9 mouse cellular contexts compared by ENCODE assay signal in genomic region chr1:125519107-125519611, GRCm38 (mm10). TPM values are rescaled to one million over a fixed set of nuclear protein-coding genes. Genes with fewer than 3 reads are reported as not detected.
DNase-seq lines count a peak whose midpoint lies in the region; ATAC-seq and TF ChIP-seq lines count a peak whose summit lies in the region.
"Had no signal": no experiment of that assay in that cellular context is flagged by ENCODE, and none has a peak within 500 bp of the region (broad histone marks: within the 10 kb centered on the region; RNA-seq: fewer than 3 reads in every experiment).

No protein-coding gene starts in this region.

- intact Hi-C loops in left cerebral cortex, adult 2 months (cut with DNase I), result no loop called here
- intact Hi-C loops in left cerebral cortex, postnatal 4 days (cut with DNase I), result no loop called here
- intact Hi-C loops in gastrocnemius, postnatal 14 days (cut with DNase I; ENCODE audit: low total_unique reads), result no loop called here

- H3K27ac ChIP-seq in left cerebral cortex, adult 2 months, result no peak overlapping the region
- H3K27ac ChIP-seq in intestine, embryonic 15.5 days, result no peak overlapping the region
- H3K27ac ChIP-seq in lung, postnatal 0 days (ENCODE audit: low read length), result peak overlapping the region; percentile 54; the same call in 1 of the 2 replicates
- H3K27ac ChIP-seq in forebrain, embryonic 16.5 days (ENCODE audit: low read length), result no peak overlapping the region
- H3K27ac ChIP-seq: limb, embryonic 15.5 days had no signal

- H3K27me3 ChIP-seq in intestine, embryonic 15.5 days (replicated peaks), result no peaks in the 10 kb centered on the region
- H3K27me3 ChIP-seq in lung, postnatal 0 days (replicated peaks; ENCODE audit: insufficient read depth, low read length), result no peaks in the 10 kb centered on the region
- H3K27me3 ChIP-seq in forebrain, embryonic 16.5 days (replicated peaks; ENCODE audit: control insufficient read depth, insufficient read depth, low read length), result no peaks in the 10 kb centered on the region
- H3K27me3 ChIP-seq: limb, embryonic 15.5 days had no signal

- peak; percentile 58 for TF ChIP-seq EP300 in lung, postnatal 0 days (IDR thresholded peaks at IDR 0.05)

- H3K9ac ChIP-seq in intestine, embryonic 15.5 days, result no peak overlapping the region
- H3K9ac ChIP-seq in lung, postnatal 0 days (replicated peaks; ENCODE audit: low read depth), result no peak overlapping the region
- H3K9ac ChIP-seq in forebrain, embryonic 16.5 days (replicated peaks; ENCODE audit: low read depth, low read length), result no peak overlapping the region
- H3K9ac ChIP-seq: limb, embryonic 15.5 days had no signal

- no peaks in the 10 kb centered on the region for H3K9me3 ChIP-seq in intestine, embryonic 15.5 days
- H3K9me3 ChIP-seq in lung, postnatal 0 days (ENCODE audit: low read length), result no peaks in the 10 kb centered on the region
- H3K9me3 ChIP-seq in forebrain, embryonic 16.5 days (ENCODE audit: control insufficient read depth, low read length), result no peaks in the 10 kb centered on the region
- H3K9me3 ChIP-seq: limb, embryonic 15.5 days had no signal

- no peak overlapping the region for H3K4me3 ChIP-seq in left cerebral cortex, adult 2 months
- no peak overlapping the region for H3K4me3 ChIP-seq in intestine, embryonic 15.5 days (replicated peaks)
- H3K4me3 ChIP-seq in lung, postnatal 0 days (ENCODE audit: low read depth, low read length), result no peak overlapping the region
- no peak overlapping the region for H3K4me3 ChIP-seq in forebrain, embryonic 16.5 days (replicated peaks; ENCODE audit: low read length)
- H3K4me3 ChIP-seq: limb, embryonic 15.5 days had no signal

- ATAC-seq in intestine, embryonic 15.5 days, result peak; percentile 97
- ATAC-seq in lung, postnatal 0 days, result peak; percentile 96
- ATAC-seq in forebrain, embryonic 16.5 days, result no peak

- TF ChIP-seq CTCF in left cerebral cortex, adult 2 months (IDR thresholded peaks at IDR 0.05), result peak; percentile 45
- TF ChIP-seq CTCF in lung, postnatal 0 days (IDR thresholded peaks at IDR 0.05), result peak; percentile 82

- WGBS in intestine, embryonic 15.5 days, result 36% methylated on average over 5 of the region's 5 CpGs
- WGBS in lung, postnatal 0 days, result 27% methylated on average over 5 of the region's 5 CpGs
- 73% methylated on average over 5 of the region's 5 CpGs for WGBS in forebrain, embryonic 16.5 days

- H3K4me2 ChIP-seq in intestine, embryonic 15.5 days (replicated peaks), result no peak overlapping the region
- no peak overlapping the region for H3K4me2 ChIP-seq in lung, postnatal 0 days (replicated peaks; ENCODE audit: low read depth, low read length)
- H3K4me2 ChIP-seq in forebrain, embryonic 16.5 days (ENCODE audit: low read length), result no peak overlapping the region
- H3K4me2 ChIP-seq: limb, embryonic 15.5 days had no signal

- 0 out of 2 replicates have a peak, but pooled peaks cover 4% of the 10 kb centered on the region for H3K4me1 ChIP-seq in intestine, embryonic 15.5 days (replicated peaks)
- no peaks in the 10 kb centered on the region for H3K4me1 ChIP-seq in lung, postnatal 0 days (ENCODE audit: insufficient read depth, low read depth, low read length)
- no peaks in the 10 kb centered on the region for H3K4me1 ChIP-seq in forebrain, embryonic 16.5 days (replicated peaks; ENCODE audit: control insufficient read depth, insufficient read depth, low read length)
- H3K4me1 ChIP-seq: limb, embryonic 15.5 days had no signal

- DNase-seq in left cerebral cortex, adult 2 months (ENCODE audit: extremely low spot score in 1 of 2, low spot score in 2 of 2), result no peak
- no peak for DNase-seq in left cerebral cortex, postnatal 4 days
- DNase-seq in adrenal gland, adult 8-10 months, result peak; percentile 66
- peak; percentile 89 for DNase-seq in lung, postnatal 0 days (ENCODE audit: low spot score)
- DNase-seq in urinary bladder, postnatal 25 days (ENCODE audit: low spot score), result peak; percentile 57
- no peak for DNase-seq in gastrocnemius, postnatal 14 days

- H3K36me3 ChIP-seq in intestine, embryonic 15.5 days, result no peaks in the 10 kb centered on the region
- no peaks in the 10 kb centered on the region for H3K36me3 ChIP-seq in lung, postnatal 0 days (ENCODE audit: insufficient read depth, low read length)
- H3K36me3 ChIP-seq in forebrain, embryonic 16.5 days (ENCODE audit: control insufficient read depth, insufficient read depth), result no peaks in the 10 kb centered on the region
- H3K36me3 ChIP-seq: limb, embryonic 15.5 days had no signal

RNA-seq across cellular contexts. Expression of gene Slc35f5, which starts 41.2 kb away (rescaled TPM):
- total RNA-seq in left cerebral cortex, adult 2 months (2021), result 10 to 100 TPM; 21.0 TPM
- total RNA-seq in left cerebral cortex, postnatal 4 days (2021), result 10 to 100 TPM; 32.5 to 39.2 TPM
- 10 to 100 TPM; 32.6 to 43.8 (median 38.3) TPM for total RNA-seq in adrenal gland, adult 8-10 months (2022)
- 54.5 and 56.1 TPM in 2 replicates for polyA plus RNA-seq in intestine, embryonic 15.5 days (2015; fragmentation: Nextera tagmentation; extraction: Ambion mirVana)
- polyA plus RNA-seq in lung, postnatal 0 days (2015; fragmentation: Nextera tagmentation; extraction: Ambion mirVana), result 50.9 and 53.5 TPM in 2 replicates
- total RNA-seq in gastrocnemius, postnatal 14 days (2021), result 10 to 100 TPM; 18.5 to 18.7 TPM
- 31.6 and 32.9 TPM in 2 replicates for polyA plus RNA-seq in forebrain, embryonic 16.5 days (2015; fragmentation: Nextera tagmentation; extraction: Ambion mirVana)

Comparison
In these comparisons a context has a peak if more than half of its experiments do, and no peak if none do; other contexts are left out.
1. DNase-seq: peak in adrenal gland, adult 8-10 months (single experiment), lung, postnatal 0 days (single experiment) and urinary bladder, postnatal 25 days (single experiment); none in left cerebral cortex, adult 2 months (0 of 2), left cerebral cortex, postnatal 4 days (single experiment) and gastrocnemius, postnatal 14 days (single experiment).